Mouse (Mus musculus) liver, adult 2 months (tissue): ENCODE results near the gene Mapk10.

ENCODE experiments used
- CTCF ChIP-seq: fragments of 200-500 bp; IDR thresholded peaks from 2 replicates; pipeline ENCODE4 v1.5.1; 2011; ENCODE audit warnings: low read depth, low read length, control low read depth
- POLR2A ChIP-seq: fragments of 200-500 bp; IDR thresholded peaks from 2 replicates; pipeline ENCODE4 v1.6.1; 2011; ENCODE audit warnings: low read length, control low read depth; ENCODE audit not compliant: insufficient read depth; ENCODE audit errors: extremely low read depth

DNA sequence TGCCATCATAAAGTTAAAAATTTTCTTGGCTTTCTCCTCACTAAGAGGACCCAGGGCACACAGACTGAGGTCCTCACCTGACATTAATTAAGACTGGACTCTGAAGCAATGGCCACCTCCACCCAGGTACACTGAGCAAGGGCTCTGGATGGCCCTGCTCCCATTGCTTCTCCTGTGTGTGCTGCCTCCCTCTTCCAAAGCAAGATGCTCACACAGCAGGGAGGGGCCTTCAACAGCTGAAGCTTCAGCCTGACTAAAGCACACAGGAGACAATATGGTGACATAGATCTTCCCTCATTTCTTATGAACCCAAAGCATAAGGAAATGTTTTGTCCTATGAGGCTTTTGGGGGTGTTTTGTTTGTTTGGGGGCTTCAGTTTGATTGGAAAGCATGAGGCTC, 215.2 kb downstream of the Mapk10 start:
- TF ChIP-seq CTCF: no peak
- TF ChIP-seq POLR2A: no peak
